Comparison of ENCODE assay signal across 30 mouse cellular contexts in genomic region chr13:45868886-45869285, GRCm38 (mm10).
DNase-seq lines count a peak whose midpoint lies in the region; ATAC-seq and TF ChIP-seq lines count a peak whose summit lies in the region.
"Had no signal": no experiment of that assay in that cellular context is flagged by ENCODE, and none has a peak within 500 bp of the region (broad histone marks: within the 10 kb centered on the region; RNA-seq: fewer than 3 reads in every experiment).

No protein-coding gene starts in this region.

- intact Hi-C loops in gastrocnemius, postnatal 36 days (cut with DNase I): no loop called here

- no peaks in the 10 kb centered on the region for H3K9me3 ChIP-seq in heart, embryonic 11.5 days (replicated peaks; ENCODE audit: control insufficient read depth, low read length)
- H3K9me3 ChIP-seq in liver, embryonic 12.5 days (replicated peaks): no peaks in the 10 kb centered on the region
- no peaks in the 10 kb centered on the region for H3K9me3 ChIP-seq in ES-E14 (ENCODE audit: control insufficient read depth, insufficient read depth, low read depth, low read length)
- H3K9me3 ChIP-seq: embryonic facial prominence, embryonic 12.5 days; embryonic facial prominence, embryonic 15.5 days; forebrain, embryonic 12.5 days; forebrain, embryonic 15.5 days; G1E; heart, embryonic 12.5 days; heart, embryonic 15.5 days; hindbrain, embryonic 10.5 days; hindbrain, embryonic 13.5 days had no signal

- H3K9ac ChIP-seq in heart, embryonic 11.5 days (ENCODE audit: low read depth, low read length): no peak overlapping the region
- no peak overlapping the region for H3K9ac ChIP-seq in liver, adult 2 months (ENCODE audit: low read depth, low read length)
- no peak overlapping the region for H3K9ac ChIP-seq in liver, embryonic 12.5 days
- H3K9ac ChIP-seq in ES-E14 (ENCODE audit: insufficient read depth, low read depth, low read length, poor library complexity, severe bottlenecking): no peak overlapping the region
- H3K9ac ChIP-seq: embryonic facial prominence, embryonic 12.5 days; embryonic facial prominence, embryonic 15.5 days; forebrain, embryonic 12.5 days; forebrain, embryonic 15.5 days; heart, embryonic 12.5 days; heart, embryonic 15.5 days; hindbrain, embryonic 13.5 days had no signal

- peaks cover 10% of the 10 kb centered on the region; the same call in 1 of the 2 replicates for H3K79me2 ChIP-seq in liver, adult 2 months (ENCODE audit: control insufficient read depth, insufficient read depth, low read length)

- H3K36me3 ChIP-seq in heart, embryonic 11.5 days (ENCODE audit: control insufficient read depth, insufficient read depth, low read length): no peaks in the 10 kb centered on the region
- peaks cover 3% of the 10 kb centered on the region; the same call in 1 of the 2 replicates for H3K36me3 ChIP-seq in liver, adult 2 months (ENCODE audit: control insufficient read depth, insufficient read depth, low read length)
- no peaks in the 10 kb centered on the region for H3K36me3 ChIP-seq in liver, embryonic 12.5 days
- H3K36me3 ChIP-seq in ES-E14 (ENCODE audit: control insufficient read depth, insufficient read depth, low read length, poor library complexity, severe bottlenecking): no peaks in the 10 kb centered on the region
- H3K36me3 ChIP-seq: embryonic facial prominence, embryonic 12.5 days; embryonic facial prominence, embryonic 15.5 days; forebrain, embryonic 12.5 days; forebrain, embryonic 15.5 days; heart, embryonic 15.5 days; hindbrain, embryonic 10.5 days; hindbrain, embryonic 13.5 days had no signal

- no peak for TF ChIP-seq CTCF in liver, adult 2 months (IDR thresholded peaks at IDR 0.05; ENCODE audit: low read depth, low read length)

- in situ Hi-C loops in ES-E14 (cut with MboI; ENCODE audit: low sequenced_read_pairs in 2 of 2, unreplicated experiment in 2 of 2): no loop called here

- no peak for TF ChIP-seq POLR2A in liver, adult 2 months (IDR thresholded peaks at IDR 0.05; ENCODE audit: extremely low read depth, insufficient read depth, low read length)

- H3K27ac ChIP-seq in heart, embryonic 11.5 days (ENCODE audit: low read depth, low read length): no peak overlapping the region
- H3K27ac ChIP-seq in liver, adult 2 months (replicated peaks; ENCODE audit: insufficient read depth, low read depth, low read length): no peak overlapping the region
- H3K27ac ChIP-seq in liver, embryonic 12.5 days: no peak overlapping the region
- no peak overlapping the region for H3K27ac ChIP-seq in ES-E14 (ENCODE audit: insufficient read depth, low read depth, low read length, poor library complexity, severe bottlenecking)
- H3K27ac ChIP-seq: embryonic facial prominence, embryonic 12.5 days; embryonic facial prominence, embryonic 15.5 days; forebrain, embryonic 12.5 days; forebrain, embryonic 15.5 days; heart, embryonic 15.5 days; hindbrain, embryonic 10.5 days; hindbrain, embryonic 13.5 days had no signal

- no peak overlapping the region for H3K4me3 ChIP-seq in heart, embryonic 11.5 days (ENCODE audit: low read depth, low read length)
- no peak overlapping the region for H3K4me3 ChIP-seq in liver, adult 2 months (ENCODE audit: insufficient read depth, low read depth, low read length)
- no peak overlapping the region for H3K4me3 ChIP-seq in liver, embryonic 12.5 days
- no peak overlapping the region for H3K4me3 ChIP-seq in ES-E14 (ENCODE audit: insufficient read depth in 1 of 2, low read depth in 1 of 2, low read length in 2 of 2, poor library complexity in 1 of 2, severe bottlenecking in 1 of 2)
- H3K4me3 ChIP-seq: embryonic facial prominence, embryonic 12.5 days; embryonic facial prominence, embryonic 15.5 days; forebrain, embryonic 12.5 days; forebrain, embryonic 15.5 days; heart, embryonic 12.5 days; heart, embryonic 15.5 days; hindbrain, embryonic 10.5 days; hindbrain, embryonic 13.5 days had no signal

- no peak overlapping the region for H3K4me2 ChIP-seq in heart, embryonic 11.5 days
- no peak overlapping the region for H3K4me2 ChIP-seq in liver, embryonic 12.5 days
- H3K4me2 ChIP-seq: embryonic facial prominence, embryonic 12.5 days; embryonic facial prominence, embryonic 15.5 days; forebrain, embryonic 12.5 days; forebrain, embryonic 15.5 days; heart, embryonic 12.5 days; heart, embryonic 15.5 days; hindbrain, embryonic 13.5 days had no signal

- no peak for ATAC-seq in heart, embryonic 11.5 days (replicated peaks; ENCODE audit: insufficient number of reproducible peaks, low FRiP score, low TSS enrichment)
- no peak for ATAC-seq in liver, embryonic 12.5 days
- ATAC-seq: CD4-positive, CD25-positive, alpha-beta regulatory T cell, adult 4 months; forebrain, embryonic 15.5 days; hindbrain, embryonic 16.5 days; inflammation-experienced regulatory T-cells, adult 6 months; Patski had no signal

- WGBS in heart, embryonic 11.5 days (ENCODE audit: insufficient replicate concordance): 84% methylated on average over 8 of the region's 8 CpGs
- 40% methylated on average over 8 of the region's 8 CpGs for WGBS in liver, adult 2 months
- WGBS in liver, embryonic 12.5 days (ENCODE audit: insufficient replicate concordance): 81% methylated on average over 8 of the region's 8 CpGs

- no peaks in the 10 kb centered on the region for H3K27me3 ChIP-seq in heart, embryonic 11.5 days (ENCODE audit: control insufficient read depth, insufficient read depth, low read length)
- H3K27me3 ChIP-seq in liver, adult 2 months (ENCODE audit: control insufficient read depth, insufficient read depth, low read length): no peaks in the 10 kb centered on the region
- H3K27me3 ChIP-seq in liver, embryonic 12.5 days (replicated peaks): no peaks in the 10 kb centered on the region
- H3K27me3 ChIP-seq: embryonic facial prominence, embryonic 12.5 days; embryonic facial prominence, embryonic 15.5 days; forebrain, embryonic 12.5 days; forebrain, embryonic 15.5 days; heart, embryonic 12.5 days; heart, embryonic 15.5 days; hindbrain, embryonic 13.5 days; Patski had no signal

- DNase-seq in heart, adult 11 months: peak; percentile 75
- peak; percentile 55 for DNase-seq in liver, adult 2 months (ENCODE audit: extremely low read depth, low read depth, low spot score)
- peak; percentile 59 for DNase-seq in 416B (ENCODE audit: low read depth)
- DNase-seq in ES-E14 (ENCODE audit: low read depth, low spot score): no peak
- no peak for DNase-seq in adrenal gland, postnatal 10 days
- no peak for DNase-seq in gastrocnemius, postnatal 36 days
- DNase-seq: adrenal gland, postnatal 14 days; B cell, adult 2 months; cerebellum, adult 11 months; cerebellum, adult 2 months; cerebellum, adult 9-11 months; cerebellum, postnatal 25 days; gastrocnemius, postnatal 25 days; heart, postnatal 10 days; heart, postnatal 36 days had no signal

- 0 out of 2 replicates have a peak, but pooled peaks cover 5% of the 10 kb centered on the region for H3K4me1 ChIP-seq in heart, embryonic 11.5 days (ENCODE audit: control insufficient read depth, insufficient read depth, low read length)
- H3K4me1 ChIP-seq in liver, adult 2 months (ENCODE audit: control insufficient read depth, insufficient read depth, low read length): peaks cover 3% of the 10 kb centered on the region
- H3K4me1 ChIP-seq in liver, embryonic 12.5 days: peaks cover 55% of the 10 kb centered on the region
- H3K4me1 ChIP-seq in ES-E14 (ENCODE audit: control insufficient read depth in 2 of 2, insufficient read depth in 2 of 2, low read length in 2 of 2, poor library complexity in 1 of 2): no peaks in the 10 kb centered on the region
- H3K4me1 ChIP-seq: embryonic facial prominence, embryonic 12.5 days; forebrain, embryonic 12.5 days; hindbrain, embryonic 10.5 days; hindbrain, embryonic 13.5 days had no signal

TF ChIP-seq in ES-E14, 5 proteins besides CTCF, POLR2A, EP300 and RAD21:
- TF ChIP-seq HCFC1 (IDR thresholded peaks at IDR 0.05; ENCODE audit: borderline replicate concordance, insufficient read depth, low read length) (no peak), ZC3H11A (IDR thresholded peaks at IDR 0.05; ENCODE audit: borderline replicate concordance, low read depth, low read length) (no peak), ZNF384 (IDR thresholded peaks at IDR 0.05; ENCODE audit: low read depth, low read length) (no peak), MAFK (IDR thresholded peaks at IDR 0.05; ENCODE audit: insufficient read depth, low read depth, low read length) (no peak), CHD2 (IDR thresholded peaks at IDR 0.05; ENCODE audit: low read depth, low read length) (peak; percentile 48; the same call in 1 of the 2 replicates)

Comparison
In these comparisons a context has a peak if more than half of its experiments do, and no peak if none do; other contexts are left out.
1. DNase-seq: peak in heart, adult 11 months (single experiment), liver, adult 2 months (single experiment) and 416B (single experiment); none in ES-E14 (single experiment), adrenal gland, postnatal 10 days (single experiment) and gastrocnemius, postnatal 36 days (0 of 2).